Mouse (Mus musculus) hindbrain, embryonic 15.5 days (tissue): ENCODE data around the gene Smok3c. TPM values are rescaled to one million over a fixed set of nuclear protein-coding genes. Genes with fewer than 3 reads are reported as not detected.

Experiments used
- ATAC-seq: fragments of 200-750 bp; cut with Nextera tagmentation; 2 replicates; pipeline ENCODE4 v1.8.0; 2017; ENCODE audit warnings: low read depth, moderate number of reproducible peaks, moderate TSS enrichment; ENCODE audit not compliant: low FRiP score
- H3K27ac ChIP-seq: fragments of 300-500 bp; sonication (generic); replicated peaks from 2 replicates; pipeline ENCODE4 v1.5.1; 2015; ENCODE audit warnings: mild to moderate bottlenecking, inconsistent platforms
- H3K27me3 ChIP-seq: fragments of 300-500 bp; sonication (generic); 2 replicates; pipeline ENCODE4 v1.6.1; 2015; ENCODE audit warnings: control low read depth, inconsistent platforms
- H3K36me3 ChIP-seq: fragments of 300-500 bp; sonication (generic); 2 replicates; pipeline ENCODE4 v1.6.1; 2015; ENCODE audit warnings: control low read depth, inconsistent platforms
- H3K4me1 ChIP-seq: fragments of 300-500 bp; sonication (generic); replicated peaks from 2 replicates; pipeline ENCODE4 v1.6.1; 2015; ENCODE audit warnings: control low read depth, inconsistent platforms
- H3K4me2 ChIP-seq: fragments of 300-500 bp; sonication (generic); 2 replicates; pipeline ENCODE4 v1.6.1; 2015; ENCODE audit warnings: moderate library complexity, mild to moderate bottlenecking, inconsistent platforms
- H3K4me3 ChIP-seq: fragments of 300-500 bp; sonication (generic); 2 replicates; pipeline ENCODE4 v1.5.1; 2015; ENCODE audit warnings: mild to moderate bottlenecking, inconsistent platforms
- H3K9ac ChIP-seq: fragments of 300-500 bp; sonication (generic); 2 replicates; pipeline ENCODE4 v1.6.1; 2015; ENCODE audit warnings: inconsistent platforms
- H3K9me3 ChIP-seq: fragments of 300-500 bp; sonication (generic); 2 replicates; pipeline ENCODE4 v1.6.1; 2016; ENCODE audit warnings: control low read depth, inconsistent platforms
- WGBS: fragments of 180-500 bp; shearing (Covaris S2); methylation state at CpG from one replicate; pipeline ENCODE4 v1.1.7; 2015; 5-methylcytosine and 5-hydroxymethylcytosine counted together
- polyA plus RNA-seq: library from polyadenylated mRNA; unstranded; fragments of >200 nt; fragmentation: Nextera tagmentation; extraction: Ambion mirVana; gene quantifications from 2 replicates; pipeline ENCODE4 v1.2.1, GENCODE M21; 2015

Gene Smok3c
- polyA plus RNA-seq, 1 experiment from 2014 or later = not detected

DNA sequence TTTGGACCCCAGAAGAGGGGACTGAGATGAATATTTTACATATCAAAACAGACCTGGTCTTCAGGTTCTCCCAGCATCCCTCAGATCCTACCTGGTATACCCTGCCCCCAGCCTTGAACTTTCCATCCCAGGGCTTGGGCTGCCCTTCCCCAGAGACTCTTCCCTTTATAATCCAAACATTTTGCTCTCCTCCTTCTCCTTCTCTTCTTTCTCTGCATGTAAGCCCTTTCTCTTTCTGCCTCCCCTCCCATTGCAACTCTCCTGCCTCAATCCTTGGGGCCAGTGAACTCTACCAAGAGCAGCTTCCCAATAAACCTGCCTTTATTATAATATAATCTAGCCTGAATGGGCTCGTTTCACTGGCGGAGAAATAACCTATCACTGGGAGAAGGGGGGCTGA lies 30.9 kb downstream of the Smok3c start:
- H3K9ac ChIP-seq = no peak overlapping the region
- WGBS = 95% methylated on average over 2 of the region's 2 CpGs
- ATAC-seq = no peak
- peaks cover 34% of the 10 kb centered on the region for H3K4me1 ChIP-seq
- H3K27me3 ChIP-seq = no peaks in the 10 kb centered on the region
- no peak overlapping the region for H3K4me2 ChIP-seq
- no peaks in the 10 kb centered on the region for H3K9me3 ChIP-seq
- no peak overlapping the region for H3K4me3 ChIP-seq
- H3K36me3 ChIP-seq = no peaks in the 10 kb centered on the region
- H3K27ac ChIP-seq = no peak overlapping the region

DNA sequence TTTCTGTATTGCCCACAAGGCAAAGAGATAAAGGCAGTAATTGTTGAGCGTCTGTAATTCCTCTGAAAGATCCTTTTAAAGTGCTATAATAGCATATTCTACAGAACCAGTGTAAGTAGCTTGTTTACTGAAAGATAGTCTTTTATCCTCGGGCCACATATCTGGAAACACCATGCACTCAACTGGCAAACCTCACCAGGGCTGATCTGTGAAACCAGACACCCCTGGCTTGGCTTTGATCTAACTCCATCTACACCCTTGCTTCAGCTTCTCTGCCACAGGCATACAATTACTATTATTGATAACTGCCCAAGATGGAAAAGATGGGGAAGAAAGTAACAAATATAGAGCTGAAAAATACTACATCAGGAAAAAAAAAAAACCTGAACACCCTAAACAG lies 31.5 kb downstream of the Smok3c start:
- ATAC-seq = peak; percentile 38; the same call in 1 of the 2 replicates
- Histone ChIP-seq H3K27ac (peak overlapping the region; percentile 44; the same call in 1 of the 2 replicates), H3K4me1 (peaks cover 36% of the 10 kb centered on the region), H3K4me3 (peak overlapping the region; percentile 86), H3K4me2 (peak overlapping the region; percentile 78), H3K27me3 (no peaks in the 10 kb centered on the region), H3K9me3 (no peaks in the 10 kb centered on the region), H3K36me3 (no peaks in the 10 kb centered on the region), H3K9ac (0 out of 2 replicates have a peak overlapping the region, but pooled peaks have one; percentile 9)
- WGBS = 76% methylated on average over 2 of the region's 2 CpGs

DNA sequence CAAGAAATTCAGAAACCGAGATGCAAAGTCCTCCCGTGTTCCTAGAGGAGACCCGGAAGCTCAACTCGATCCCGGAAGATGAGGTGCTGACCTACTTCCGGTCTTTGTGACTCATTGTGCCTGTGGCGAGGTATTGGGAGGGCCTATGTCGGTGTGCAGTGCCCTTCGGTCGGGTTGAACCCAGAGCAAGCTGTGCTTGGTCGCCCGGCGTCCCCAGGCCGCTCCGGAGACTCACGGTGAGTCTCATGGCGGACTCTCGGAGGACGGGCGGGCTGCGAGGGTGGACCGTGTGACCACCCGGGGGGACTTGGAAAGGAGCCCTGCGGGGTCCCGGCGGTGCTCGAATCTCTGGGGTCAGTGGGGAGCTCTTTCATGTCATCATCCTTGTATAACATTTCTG lies 32.0 kb downstream of the Smok3c start, which contains the start of gene Zkscan1:
Gene Zkscan1 (plus strand): TSS at position 89 of the 400 bp plus-strand sequence.
- Histone ChIP-seq H3K27me3 (no peaks in the 10 kb centered on the region), H3K9me3 (no peaks in the 10 kb centered on the region), H3K9ac (peak within 1 kb of the TSS; percentile 98), H3K4me2 (peak within 1 kb of the TSS; percentile 78), H3K36me3 (no peaks in the 10 kb centered on the region), H3K27ac (peak within 1 kb of the TSS; percentile 91), H3K4me3 (peak within 1 kb of the TSS; percentile 86), H3K4me1 (peaks cover 36% of the 10 kb centered on the region)
- 0% methylated on average over 27 of the region's 27 CpGs for WGBS
- ATAC-seq = peak; percentile 95

DNA sequence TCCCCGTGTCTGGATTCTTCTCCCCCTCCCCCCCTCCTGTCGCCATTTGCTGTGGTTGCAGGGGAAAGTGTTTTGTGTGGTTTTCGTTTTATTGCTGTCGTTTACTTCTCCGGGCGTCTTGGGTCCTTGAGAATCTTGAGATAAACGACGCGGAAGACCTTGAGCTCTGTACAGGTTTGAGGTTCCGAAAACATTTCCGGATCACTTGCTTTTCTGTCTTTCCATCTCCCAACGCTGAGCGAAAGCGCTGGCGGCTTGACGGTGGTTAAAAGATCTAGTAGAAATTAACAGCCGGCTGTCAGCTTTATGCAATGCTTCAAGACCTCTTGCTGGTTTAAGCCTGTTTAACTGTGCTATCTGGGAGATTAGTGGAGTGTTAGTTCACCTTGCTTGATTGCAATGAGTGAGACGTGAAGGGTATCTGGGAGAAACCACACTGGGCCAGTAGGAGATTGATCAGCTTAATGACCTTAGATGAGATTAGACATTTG lies 32.5 kb downstream of the Smok3c start:
- no peaks in the 10 kb centered on the region for H3K9me3 ChIP-seq
- peaks cover 36% of the 10 kb centered on the region for H3K4me1 ChIP-seq
- H3K4me2 ChIP-seq = peak overlapping the region; percentile 78
- WGBS = under 1% methylated on average over 18 of the region's 18 CpGs
- H3K27me3 ChIP-seq = no peaks in the 10 kb centered on the region
- peak; percentile 3; the same call in 1 of the 2 replicates for ATAC-seq
- peak overlapping the region; percentile 98 for H3K9ac ChIP-seq
- peak overlapping the region; percentile 91 for H3K27ac ChIP-seq
- peak overlapping the region; percentile 86 for H3K4me3 ChIP-seq
- H3K36me3 ChIP-seq = no peaks in the 10 kb centered on the region

DNA sequence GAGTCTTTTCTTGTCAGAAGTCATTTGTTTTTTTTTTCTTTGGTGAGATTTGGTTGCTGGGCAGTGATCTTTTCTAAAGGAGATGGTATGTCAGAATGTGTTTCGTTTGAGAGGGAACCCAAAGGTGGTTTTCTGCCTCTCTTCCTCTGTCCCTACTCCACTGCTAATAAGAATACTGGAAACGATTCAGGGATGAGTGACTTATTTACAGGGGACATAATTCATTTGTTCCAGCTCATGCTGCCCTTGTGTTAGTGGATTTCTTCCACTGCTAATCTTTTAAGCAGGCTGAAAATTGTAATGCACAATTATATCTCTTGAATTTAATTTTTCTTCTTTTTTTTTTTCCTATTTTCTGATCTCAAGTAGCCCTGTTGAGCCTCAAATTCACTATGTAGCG lies 33.8 kb downstream of the Smok3c start:
- no peaks in the 10 kb centered on the region for H3K9me3 ChIP-seq
- WGBS = 72% methylated on average over 3 of the region's 3 CpGs
- no peaks in the 10 kb centered on the region for H3K27me3 ChIP-seq
- H3K4me2 ChIP-seq = peak overlapping the region; percentile 78
- H3K36me3 ChIP-seq = no peaks in the 10 kb centered on the region
- H3K27ac ChIP-seq = no peak overlapping the region
- H3K9ac ChIP-seq = no peak overlapping the region; the same call in 1 of the 2 replicates
- H3K4me1 ChIP-seq = peaks cover 36% of the 10 kb centered on the region
- ATAC-seq = no peak
- peak overlapping the region; percentile 86; the same call in 1 of the 2 replicates for H3K4me3 ChIP-seq

DNA sequence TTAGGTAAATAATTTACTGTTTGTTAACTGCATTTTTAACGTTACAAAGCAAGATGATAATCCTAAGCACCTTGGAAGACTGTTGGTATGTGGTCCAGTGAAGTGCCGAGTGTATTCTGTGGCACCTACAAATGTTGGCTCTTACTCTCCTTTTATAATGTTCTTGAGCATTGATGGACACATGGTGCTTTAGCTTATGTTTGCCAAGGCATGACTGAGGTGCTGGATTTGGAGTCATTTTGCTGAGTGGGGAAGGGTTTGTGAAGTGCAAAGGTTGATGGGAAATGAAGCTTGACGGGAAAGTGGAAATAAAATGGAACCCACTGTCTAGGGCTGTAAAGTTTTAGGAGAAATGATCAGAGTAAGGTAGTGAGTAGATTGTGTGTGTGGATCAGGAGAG lies 35.4 kb downstream of the Smok3c start:
- Histone ChIP-seq H3K4me2 (no peak overlapping the region), H3K9me3 (no peaks in the 10 kb centered on the region), H3K9ac (no peak overlapping the region), H3K4me3 (no peak overlapping the region), H3K4me1 (peaks cover 36% of the 10 kb centered on the region), H3K27ac (no peak overlapping the region), H3K36me3 (peaks cover 6% of the 10 kb centered on the region), H3K27me3 (no peaks in the 10 kb centered on the region)
- ATAC-seq = no peak
- 84% methylated on average over 3 of the region's 3 CpGs for WGBS

DNA sequence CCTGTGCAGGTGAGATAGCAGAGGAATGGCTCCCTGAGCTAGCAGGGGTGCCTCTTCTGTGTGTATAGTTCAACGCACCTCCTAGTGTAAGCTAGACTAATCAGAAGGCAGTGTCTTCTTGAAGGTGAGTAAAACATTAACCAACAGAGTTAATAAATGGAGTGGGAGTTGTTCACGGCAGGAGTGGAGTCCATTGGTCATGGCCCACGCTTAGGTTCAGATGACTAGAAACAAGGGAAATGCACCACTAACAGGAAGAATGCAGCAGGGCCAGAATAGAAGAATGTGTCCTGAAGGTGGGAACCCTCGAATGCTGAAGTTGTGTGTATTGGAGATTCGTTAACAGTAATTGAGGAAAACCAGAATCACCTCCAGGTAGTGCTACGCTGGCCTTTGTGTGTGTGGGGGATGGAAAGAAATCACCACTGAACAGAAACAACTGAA lies 36.1 kb downstream of the Smok3c start:
- no peak for ATAC-seq
- no peak overlapping the region for H3K9ac ChIP-seq
- no peak overlapping the region for H3K4me2 ChIP-seq
- no peaks in the 10 kb centered on the region for H3K9me3 ChIP-seq
- WGBS = 79% methylated on average over 6 of the region's 6 CpGs
- no peak overlapping the region for H3K27ac ChIP-seq
- peaks cover 12% of the 10 kb centered on the region for H3K36me3 ChIP-seq
- peaks cover 36% of the 10 kb centered on the region for H3K4me1 ChIP-seq
- no peak overlapping the region for H3K4me3 ChIP-seq
- H3K27me3 ChIP-seq = no peaks in the 10 kb centered on the region

DNA sequence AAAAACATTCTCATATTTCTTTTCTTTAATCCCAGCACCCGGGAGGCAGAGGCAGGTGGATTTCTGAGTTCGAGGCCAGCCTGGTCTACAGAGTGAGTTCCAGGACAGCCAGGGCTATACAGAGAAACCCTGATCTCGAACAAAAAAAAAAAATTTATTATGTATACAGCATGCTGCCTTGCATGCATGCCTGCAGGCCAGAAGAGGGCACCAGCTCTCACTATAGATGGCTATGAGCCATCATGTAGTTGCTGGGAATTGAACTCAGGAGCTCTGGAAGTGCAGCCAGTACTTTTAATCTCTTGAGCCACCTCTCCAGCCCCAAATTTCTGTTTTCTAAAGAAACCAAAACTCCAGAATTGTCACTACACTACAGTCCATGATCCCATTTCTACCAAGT lies 37.3 kb downstream of the Smok3c start:
- WGBS = 78% methylated on average over 3 of the region's 3 CpGs
- no peak overlapping the region for H3K4me2 ChIP-seq
- H3K36me3 ChIP-seq = peaks cover 23% of the 10 kb centered on the region
- no peaks in the 10 kb centered on the region for H3K27me3 ChIP-seq
- H3K27ac ChIP-seq = no peak overlapping the region
- no peaks in the 10 kb centered on the region for H3K9me3 ChIP-seq
- no peak overlapping the region for H3K4me3 ChIP-seq
- H3K9ac ChIP-seq = no peak overlapping the region
- ATAC-seq = no peak
- peaks cover 32% of the 10 kb centered on the region for H3K4me1 ChIP-seq

DNA sequence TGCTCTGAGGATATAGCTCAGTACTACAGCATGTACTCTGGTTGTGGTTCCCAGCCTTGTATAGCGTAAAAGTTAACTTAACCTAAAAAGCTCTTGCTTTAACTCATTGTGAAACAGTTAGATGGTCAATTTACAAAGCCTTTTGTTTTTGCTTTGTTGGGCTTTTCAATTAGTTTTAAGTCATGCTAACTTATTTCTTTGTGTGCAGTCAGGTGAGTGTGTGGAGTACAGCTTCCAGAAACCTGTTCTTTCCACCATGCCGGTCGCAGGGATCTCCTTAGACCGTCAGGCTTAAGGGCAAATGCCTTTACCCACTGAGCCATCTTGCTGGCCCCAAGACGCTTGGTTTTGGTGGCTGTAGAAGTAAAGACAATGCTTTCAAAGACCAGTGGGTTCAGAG lies 37.7 kb downstream of the Smok3c start:
- no peaks in the 10 kb centered on the region for H3K9me3 ChIP-seq
- no peak for ATAC-seq
- no peak overlapping the region for H3K4me3 ChIP-seq
- WGBS = 93% methylated on average over 5 of the region's 5 CpGs
- peaks cover 26% of the 10 kb centered on the region for H3K36me3 ChIP-seq
- no peak overlapping the region for H3K4me2 ChIP-seq
- no peaks in the 10 kb centered on the region for H3K27me3 ChIP-seq
- no peak overlapping the region for H3K27ac ChIP-seq
- H3K4me1 ChIP-seq = peaks cover 32% of the 10 kb centered on the region
- H3K9ac ChIP-seq = no peak overlapping the region

DNA sequence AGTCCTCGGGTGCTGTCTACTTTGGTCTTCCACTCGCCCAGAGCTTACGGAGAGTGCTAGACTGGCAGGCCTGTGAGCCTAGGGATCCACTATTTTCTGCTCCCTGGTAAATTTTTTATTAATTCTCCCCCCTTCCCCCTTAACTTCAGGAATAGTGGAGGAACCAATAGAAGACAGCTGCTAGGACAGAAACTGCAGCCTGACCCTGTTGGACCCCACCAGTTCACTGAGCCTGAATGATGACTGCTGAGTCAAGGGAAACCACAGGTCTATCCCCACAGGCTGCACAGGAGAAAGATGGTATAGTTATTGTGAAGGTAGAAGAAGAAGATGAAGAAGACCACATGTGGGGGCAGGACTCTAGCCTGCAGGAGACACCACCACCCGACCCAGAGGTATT lies 39.8 kb downstream of the Smok3c start:
- H3K27me3 ChIP-seq = no peaks in the 10 kb centered on the region
- H3K4me3 ChIP-seq = no peak overlapping the region
- H3K4me1 ChIP-seq = peaks cover 13% of the 10 kb centered on the region
- H3K9ac ChIP-seq = no peak overlapping the region
- H3K9me3 ChIP-seq = no peaks in the 10 kb centered on the region
- H3K27ac ChIP-seq = no peak overlapping the region
- WGBS = 95% methylated on average over 4 of the region's 4 CpGs
- H3K36me3 ChIP-seq = peaks cover 47% of the 10 kb centered on the region
- H3K4me2 ChIP-seq = no peak overlapping the region
- no peak for ATAC-seq

DNA sequence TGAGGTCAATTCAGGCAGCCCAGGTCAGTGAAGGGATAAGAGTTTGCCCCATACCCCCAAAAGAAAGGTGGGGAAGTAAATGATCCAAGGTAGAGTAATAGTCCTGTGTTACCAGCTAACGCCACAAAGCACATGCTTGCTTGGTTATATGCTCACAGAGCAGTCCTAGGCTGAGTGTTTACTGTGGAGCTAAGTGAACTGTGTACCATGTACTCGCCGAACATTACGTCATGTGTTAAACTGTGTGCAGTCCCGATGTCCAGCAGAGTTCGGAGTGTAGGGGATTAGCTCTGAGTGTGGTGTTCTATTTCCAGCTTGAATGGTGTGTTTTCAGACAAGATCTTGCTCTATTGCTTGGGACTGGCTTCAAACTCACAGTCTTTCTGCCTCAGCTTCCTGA lies 41.5 kb downstream of the Smok3c start:
- H3K27ac ChIP-seq = no peak overlapping the region
- no peak overlapping the region for H3K4me2 ChIP-seq
- H3K4me3 ChIP-seq = no peak overlapping the region
- no peaks in the 10 kb centered on the region for H3K4me1 ChIP-seq
- H3K9me3 ChIP-seq = no peaks in the 10 kb centered on the region
- H3K27me3 ChIP-seq = no peaks in the 10 kb centered on the region
- H3K9ac ChIP-seq = no peak overlapping the region
- ATAC-seq = no peak
- peaks cover 64% of the 10 kb centered on the region for H3K36me3 ChIP-seq
- 93% methylated on average over 6 of the region's 6 CpGs for WGBS

DNA sequence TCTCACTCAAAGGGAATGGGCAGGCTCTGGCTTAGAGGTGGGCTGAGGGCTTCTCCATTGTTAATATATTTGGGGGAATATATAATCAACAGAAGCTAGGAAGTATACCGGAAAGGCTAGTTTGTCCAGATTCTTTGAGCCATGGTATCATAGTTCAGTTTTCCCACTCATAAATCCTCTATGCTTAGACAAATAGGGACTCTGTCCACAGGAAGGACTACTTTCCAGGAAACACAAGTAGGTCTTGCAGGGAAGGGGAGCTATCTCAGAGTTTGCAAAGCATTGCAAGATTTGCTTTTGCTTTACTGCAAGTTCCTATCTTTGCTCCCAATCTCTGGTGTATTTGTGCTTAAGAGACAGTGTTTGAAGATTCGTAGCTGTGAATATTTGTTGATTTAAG lies 52.0 kb downstream of the Smok3c start:
- Histone ChIP-seq H3K27me3 (no peaks in the 10 kb centered on the region), H3K4me1 (no peaks in the 10 kb centered on the region), H3K9me3 (no peaks in the 10 kb centered on the region), H3K4me3 (no peak overlapping the region), H3K36me3 (peaks cover 58% of the 10 kb centered on the region), H3K27ac (no peak overlapping the region), H3K4me2 (no peak overlapping the region), H3K9ac (no peak overlapping the region)
- 95% methylated on average over 2 of the region's 2 CpGs for WGBS
- ATAC-seq = no peak

DNA sequence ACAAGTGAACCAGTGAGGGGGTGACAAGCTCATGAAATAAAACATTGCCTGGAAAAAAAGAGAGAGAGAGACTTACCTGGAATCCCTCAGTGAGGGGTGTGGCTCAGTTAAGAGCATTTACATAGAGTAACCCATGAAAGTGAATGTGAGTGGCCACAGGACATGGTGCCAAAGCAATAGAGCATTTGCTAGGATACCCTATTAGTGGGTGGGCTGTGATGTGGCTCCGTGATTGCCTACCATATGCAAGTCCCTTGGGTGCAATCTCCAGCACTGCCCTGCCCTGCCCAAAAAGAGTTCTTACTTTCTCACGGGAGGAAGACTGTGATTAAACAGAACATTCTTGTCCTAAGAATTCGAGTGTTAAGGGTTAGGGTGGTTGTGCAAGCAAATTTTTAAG lies 54.1 kb downstream of the Smok3c start:
- 75% methylated on average over 3 of the region's 3 CpGs for WGBS
- no peak overlapping the region for H3K9ac ChIP-seq
- H3K27me3 ChIP-seq = no peaks in the 10 kb centered on the region
- no peak overlapping the region for H3K4me2 ChIP-seq
- H3K27ac ChIP-seq = no peak overlapping the region
- no peak overlapping the region for H3K4me3 ChIP-seq
- H3K36me3 ChIP-seq = peaks cover 36% of the 10 kb centered on the region
- H3K9me3 ChIP-seq = no peaks in the 10 kb centered on the region
- H3K4me1 ChIP-seq = no peaks in the 10 kb centered on the region
- ATAC-seq = no peak
